Mouse (Mus musculus): ENCODE measurements at regions not wholly inside any gene's neighbourhood (a gene's known extent, or its start where the extent isn't known, plus 50 kb on each side); places are given as distances from the start of the nearest gene placed in this dataset.

DNA sequence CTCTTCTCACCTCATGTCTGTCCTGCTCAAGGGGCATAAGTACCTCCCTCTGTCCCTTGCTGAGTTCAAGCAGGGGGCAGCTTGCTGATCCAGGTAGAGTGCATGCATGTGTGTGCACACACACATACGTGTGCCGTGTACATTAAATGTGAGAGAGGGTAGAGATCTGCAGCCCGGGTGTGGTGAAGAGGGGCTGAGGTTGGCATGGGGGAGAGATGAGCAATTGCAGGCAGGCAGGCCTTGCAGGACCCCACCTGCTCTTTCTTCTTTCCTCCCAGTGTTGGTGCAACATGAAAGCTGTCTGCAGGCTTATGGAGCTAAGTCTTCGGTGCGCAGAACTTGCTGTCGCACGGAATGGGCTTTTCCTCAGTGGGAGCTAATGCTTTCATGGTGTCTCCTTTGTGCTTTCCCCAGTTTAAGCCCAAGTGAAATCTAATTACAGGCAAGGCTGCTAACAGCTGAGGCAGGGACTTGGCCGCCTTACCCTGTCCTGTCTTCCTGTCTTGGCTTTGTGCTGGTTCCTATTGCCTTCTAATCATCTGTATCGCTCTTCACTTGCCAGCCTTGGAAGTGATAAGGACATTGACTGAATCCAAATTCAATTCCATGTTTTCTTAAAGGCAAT lies 188.5 kb upstream of the Lef1 start:
- WGBS, result 90% methylated on average over 9 of the region's 9 CpGs
- ATAC-seq (ENCODE audit: low FRiP score) (no peak), DNase-seq (ENCODE audit: low spot score) (no peak)
- Histone ChIP-seq H3K9me3 (ENCODE audit: control insufficient read depth, low read length) (no peaks in the 10 kb centered on the region), H3K27me3 (ENCODE audit: control insufficient read depth, insufficient read depth, low read length) (no peaks in the 10 kb centered on the region), H3K4me3 (ENCODE audit: low read depth, low read length) (no peak overlapping the region), H3K9ac (ENCODE audit: low read depth, low read length) (no peak overlapping the region), H3K4me1 (replicated peaks; ENCODE audit: control insufficient read depth, insufficient read depth, low read length) (no peaks in the 10 kb centered on the region), H3K36me3 (ENCODE audit: control insufficient read depth, insufficient read depth, low read length) (no peaks in the 10 kb centered on the region), H3K27ac (ENCODE audit: low read depth, low read length) (no peak overlapping the region), H3K4me2 (replicated peaks; ENCODE audit: low read depth, low read length) (no peak overlapping the region)

DNA sequence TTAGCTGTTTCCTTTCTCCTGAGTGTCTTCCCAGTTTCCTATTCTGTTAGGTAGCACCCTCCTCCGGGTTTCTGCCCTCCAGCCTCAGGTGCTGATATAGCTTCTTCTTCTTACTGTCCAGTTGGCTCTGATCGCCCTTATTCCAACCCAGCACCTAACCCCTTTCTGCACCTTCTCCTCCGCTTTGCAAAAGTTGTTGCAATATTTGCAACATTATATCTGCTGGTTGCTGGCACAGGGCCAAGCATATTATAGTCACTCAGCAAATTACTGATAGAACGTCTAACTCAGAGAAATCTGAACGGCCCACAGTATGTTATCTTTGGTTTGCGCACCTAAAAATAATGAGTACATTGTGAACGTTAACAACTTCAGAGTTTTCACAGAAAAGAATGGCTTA lies 183.6 kb upstream of the Rpl34 start:
- no peak overlapping the region for H3K9ac ChIP-seq (ENCODE audit: low read depth, low read length)
- H3K27me3 ChIP-seq (ENCODE audit: control insufficient read depth, insufficient read depth, low read length), result no peaks in the 10 kb centered on the region
- H3K9me3 ChIP-seq (ENCODE audit: control insufficient read depth, low read length), result no peaks in the 10 kb centered on the region
- H3K27ac ChIP-seq (ENCODE audit: low read depth, low read length), result no peak overlapping the region
- DNase-seq (ENCODE audit: low spot score), result no peak
- no peak overlapping the region for H3K4me3 ChIP-seq (ENCODE audit: low read depth, low read length)
- H3K4me2 ChIP-seq (replicated peaks; ENCODE audit: low read depth, low read length), result no peak overlapping the region
- no peaks in the 10 kb centered on the region for H3K4me1 ChIP-seq (replicated peaks; ENCODE audit: control insufficient read depth, insufficient read depth, low read length)
- WGBS, result 89% methylated on average over 7 of the region's 7 CpGs
- ATAC-seq (ENCODE audit: low FRiP score), result no peak
- no peaks in the 10 kb centered on the region for H3K36me3 ChIP-seq (ENCODE audit: control insufficient read depth, insufficient read depth, low read length)

DNA sequence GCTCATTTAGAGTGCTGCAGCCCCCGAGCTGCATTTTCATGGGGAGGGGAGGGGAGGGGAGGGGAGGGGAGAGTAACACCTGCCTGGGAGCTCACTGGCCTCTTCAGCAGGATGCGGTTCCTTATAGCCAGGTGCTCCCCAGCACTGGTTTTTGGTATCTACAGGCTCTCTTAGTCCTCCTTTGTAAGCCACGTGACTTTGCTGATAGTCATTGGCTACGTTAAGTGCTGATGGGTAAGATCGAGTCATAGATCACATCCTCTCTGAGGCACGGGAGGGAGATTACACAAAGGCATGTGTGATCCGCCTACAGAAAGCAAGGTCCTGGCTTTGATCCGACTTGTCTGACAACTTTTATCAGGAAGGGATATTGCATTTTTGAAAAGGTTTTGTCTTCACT lies 174.9 kb upstream of the Rpl34 start:
- no peak overlapping the region for H3K4me2 ChIP-seq (replicated peaks; ENCODE audit: low read depth, low read length)
- H3K9me3 ChIP-seq (ENCODE audit: control insufficient read depth, low read length), result no peaks in the 10 kb centered on the region
- no peaks in the 10 kb centered on the region for H3K4me1 ChIP-seq (replicated peaks; ENCODE audit: control insufficient read depth, insufficient read depth, low read length)
- no peaks in the 10 kb centered on the region for H3K36me3 ChIP-seq (ENCODE audit: control insufficient read depth, insufficient read depth, low read length)
- no peak overlapping the region for H3K27ac ChIP-seq (ENCODE audit: low read depth, low read length)
- H3K27me3 ChIP-seq (ENCODE audit: control insufficient read depth, insufficient read depth, low read length), result no peaks in the 10 kb centered on the region
- DNase-seq (ENCODE audit: low spot score), result no peak
- H3K9ac ChIP-seq (ENCODE audit: low read depth, low read length), result no peak overlapping the region
- no peak for ATAC-seq (ENCODE audit: low FRiP score)
- WGBS, result 72% methylated on average over 8 of the region's 8 CpGs
- no peak overlapping the region for H3K4me3 ChIP-seq (ENCODE audit: low read depth, low read length)

DNA sequence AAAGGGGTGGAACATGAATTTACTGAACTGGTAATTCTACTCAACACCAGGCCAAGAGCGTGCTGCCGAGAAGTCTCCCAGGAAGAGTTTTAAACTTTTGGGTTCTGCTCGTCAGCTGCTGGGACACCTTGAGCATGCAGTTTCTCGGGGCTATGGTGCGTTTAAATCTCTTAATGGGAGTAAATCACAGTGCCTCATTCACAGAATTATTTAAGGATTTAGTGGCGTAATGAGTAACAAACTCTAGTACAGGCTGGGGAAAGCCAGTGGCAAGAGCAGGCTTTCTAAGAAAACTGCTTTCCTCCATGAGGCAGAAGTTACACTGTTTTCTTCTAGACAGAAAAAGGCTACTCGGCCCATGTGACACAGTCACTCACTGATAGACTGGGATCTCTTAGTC lies 173.1 kb upstream of the Rpl34 start:
- no peak overlapping the region for H3K4me3 ChIP-seq (ENCODE audit: low read depth, low read length)
- H3K4me1 ChIP-seq (replicated peaks; ENCODE audit: control insufficient read depth, insufficient read depth, low read length), result no peaks in the 10 kb centered on the region
- ATAC-seq (ENCODE audit: low FRiP score) (no peak), DNase-seq (ENCODE audit: low spot score) (no peak)
- H3K9me3 ChIP-seq (ENCODE audit: control insufficient read depth, low read length), result no peaks in the 10 kb centered on the region
- H3K27me3 ChIP-seq (ENCODE audit: control insufficient read depth, insufficient read depth, low read length), result no peaks in the 10 kb centered on the region
- 88% methylated on average over 7 of the region's 7 CpGs for WGBS
- H3K27ac ChIP-seq (ENCODE audit: low read depth, low read length), result no peak overlapping the region
- no peaks in the 10 kb centered on the region for H3K36me3 ChIP-seq (ENCODE audit: control insufficient read depth, insufficient read depth, low read length)
- no peak overlapping the region for H3K4me2 ChIP-seq (replicated peaks; ENCODE audit: low read depth, low read length)
- no peak overlapping the region for H3K9ac ChIP-seq (ENCODE audit: low read depth, low read length)

DNA sequence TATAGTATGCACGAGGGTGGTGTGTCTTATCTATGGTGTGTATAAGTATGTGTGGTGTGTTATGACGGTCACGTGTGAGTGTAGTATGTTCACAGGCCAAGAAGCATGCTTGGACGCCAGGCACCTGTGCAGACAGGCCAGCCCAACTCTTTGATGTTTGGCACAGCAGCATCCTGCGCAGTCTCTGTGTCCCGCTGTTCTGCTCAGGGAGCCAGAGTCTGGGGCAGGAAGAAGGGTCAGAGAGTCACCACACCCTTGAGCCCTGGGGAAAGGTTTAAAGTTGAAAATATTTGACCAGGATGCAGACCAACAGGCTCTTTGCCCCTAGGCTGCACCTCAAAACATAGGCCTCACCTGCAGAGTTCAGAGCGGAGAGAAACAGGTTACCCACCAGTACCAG lies 172.2 kb upstream of the Rpl34 start:
- 83% methylated on average over 7 of the region's 7 CpGs for WGBS
- ATAC-seq (ENCODE audit: low FRiP score) (no peak), DNase-seq (ENCODE audit: low spot score) (no peak)
- Histone ChIP-seq H3K4me2 (replicated peaks; ENCODE audit: low read depth, low read length) (no peak overlapping the region), H3K4me3 (ENCODE audit: low read depth, low read length) (no peak overlapping the region), H3K27me3 (ENCODE audit: control insufficient read depth, insufficient read depth, low read length) (no peaks in the 10 kb centered on the region), H3K9me3 (ENCODE audit: control insufficient read depth, low read length) (no peaks in the 10 kb centered on the region), H3K4me1 (replicated peaks; ENCODE audit: control insufficient read depth, insufficient read depth, low read length) (no peaks in the 10 kb centered on the region), H3K27ac (ENCODE audit: low read depth, low read length) (no peak overlapping the region), H3K9ac (ENCODE audit: low read depth, low read length) (no peak overlapping the region), H3K36me3 (ENCODE audit: control insufficient read depth, insufficient read depth, low read length) (no peaks in the 10 kb centered on the region)

DNA sequence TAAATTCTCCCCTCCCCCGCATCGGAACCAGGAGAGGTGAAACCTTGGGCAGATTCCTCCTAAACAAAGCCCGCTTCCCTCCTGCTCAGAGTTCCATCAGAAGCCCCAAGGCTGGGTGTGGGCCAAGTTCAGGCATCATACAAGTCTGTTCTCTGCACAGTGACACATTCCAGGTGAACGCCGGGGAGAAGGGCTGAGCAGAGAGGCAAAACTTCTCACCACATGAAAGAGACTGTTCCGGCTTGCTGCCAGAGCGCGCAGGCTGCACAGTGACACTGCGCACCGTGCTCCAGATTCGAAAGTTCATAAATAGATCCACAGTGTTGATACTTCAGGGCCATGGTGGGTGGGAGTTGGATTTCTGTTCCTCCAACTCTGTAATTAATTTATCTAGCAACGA lies 171.1 kb upstream of the Rpl34 start:
- H3K27me3 ChIP-seq (ENCODE audit: control insufficient read depth, insufficient read depth, low read length), result no peaks in the 10 kb centered on the region
- H3K9me3 ChIP-seq (ENCODE audit: control insufficient read depth, low read length), result no peaks in the 10 kb centered on the region
- no peak overlapping the region for H3K27ac ChIP-seq (ENCODE audit: low read depth, low read length)
- H3K9ac ChIP-seq (ENCODE audit: low read depth, low read length), result no peak overlapping the region
- H3K36me3 ChIP-seq (ENCODE audit: control insufficient read depth, insufficient read depth, low read length), result no peaks in the 10 kb centered on the region
- no peaks in the 10 kb centered on the region for H3K4me1 ChIP-seq (replicated peaks; ENCODE audit: control insufficient read depth, insufficient read depth, low read length)
- no peak for DNase-seq (ENCODE audit: low spot score)
- ATAC-seq (ENCODE audit: low FRiP score), result no peak
- no peak overlapping the region for H3K4me2 ChIP-seq (replicated peaks; ENCODE audit: low read depth, low read length)
- no peak overlapping the region for H3K4me3 ChIP-seq (ENCODE audit: low read depth, low read length)
- WGBS, result 93% methylated on average over 12 of the region's 12 CpGs

DNA sequence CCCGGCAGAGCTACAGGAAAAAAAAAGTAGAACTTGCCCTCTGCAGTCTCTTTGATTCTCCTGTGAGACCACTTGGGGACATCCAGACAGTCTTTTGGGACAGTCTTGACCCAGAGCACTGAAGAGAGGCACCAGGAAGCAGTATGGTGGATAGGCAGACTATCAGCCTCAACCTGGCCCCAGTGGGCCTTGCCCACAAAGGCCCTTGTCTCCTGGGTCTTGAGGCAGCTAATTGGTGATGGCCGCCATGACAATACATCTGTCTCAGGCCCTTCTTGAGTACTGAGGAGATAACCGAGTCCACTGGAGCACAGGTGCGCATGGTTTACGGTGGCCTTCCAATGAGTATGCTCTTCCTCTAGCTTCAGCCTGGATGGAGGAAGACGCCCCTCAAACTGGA lies 170.6 kb upstream of the Rpl34 start:
- no peak overlapping the region for H3K27ac ChIP-seq (ENCODE audit: low read depth, low read length)
- H3K9me3 ChIP-seq (ENCODE audit: control insufficient read depth, low read length), result no peaks in the 10 kb centered on the region
- H3K4me2 ChIP-seq (replicated peaks; ENCODE audit: low read depth, low read length), result no peak overlapping the region
- 95% methylated on average over 6 of the region's 6 CpGs for WGBS
- no peaks in the 10 kb centered on the region for H3K27me3 ChIP-seq (ENCODE audit: control insufficient read depth, insufficient read depth, low read length)
- no peak overlapping the region for H3K4me3 ChIP-seq (ENCODE audit: low read depth, low read length)
- no peak for ATAC-seq (ENCODE audit: low FRiP score)
- DNase-seq (ENCODE audit: low spot score), result no peak
- H3K9ac ChIP-seq (ENCODE audit: low read depth, low read length), result no peak overlapping the region
- H3K36me3 ChIP-seq (ENCODE audit: control insufficient read depth, insufficient read depth, low read length), result no peaks in the 10 kb centered on the region
- H3K4me1 ChIP-seq (replicated peaks; ENCODE audit: control insufficient read depth, insufficient read depth, low read length), result no peaks in the 10 kb centered on the region

DNA sequence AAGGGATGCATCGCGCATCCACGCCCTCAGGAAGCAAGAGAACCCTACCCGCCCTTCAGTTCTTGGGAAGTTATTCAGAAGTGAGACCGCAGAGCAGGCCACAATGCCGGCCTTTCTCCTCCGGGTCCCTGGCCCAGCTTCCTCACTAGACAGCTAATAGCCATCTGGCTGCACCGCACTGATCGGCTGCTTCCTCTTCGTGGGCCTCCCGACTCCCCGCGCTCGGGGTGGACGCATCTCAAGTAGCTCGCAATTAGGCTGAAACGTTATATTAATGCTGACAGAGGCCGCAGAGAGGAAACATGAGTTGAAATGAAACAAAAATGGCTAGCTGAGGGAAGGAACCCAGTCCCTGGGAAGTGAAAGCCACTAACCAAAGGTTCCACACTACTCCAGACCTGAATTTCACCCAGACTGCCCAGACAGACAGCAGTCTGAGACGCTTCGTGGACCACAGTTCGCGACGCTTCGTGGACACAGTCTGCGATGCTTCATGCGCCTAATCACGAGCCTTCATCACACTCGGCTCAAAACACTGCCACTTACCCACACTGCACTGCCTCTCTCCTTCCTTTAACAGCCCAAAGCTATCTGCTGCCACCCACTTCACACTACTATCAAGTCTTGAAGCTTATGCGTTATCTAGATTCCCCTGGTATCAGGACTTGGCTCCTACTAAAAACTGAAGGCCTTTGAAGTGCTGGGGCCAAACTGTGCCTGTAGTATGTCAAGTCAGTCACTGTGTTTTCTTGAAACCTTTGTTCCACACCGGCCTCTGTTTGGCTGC lies 170.0 kb upstream of the Rpl34 start:
- Histone ChIP-seq H3K36me3 (ENCODE audit: control insufficient read depth, insufficient read depth, low read length) (no peaks in the 10 kb centered on the region), H3K4me2 (replicated peaks; ENCODE audit: low read depth, low read length) (no peak overlapping the region), H3K9me3 (ENCODE audit: control insufficient read depth, low read length) (no peaks in the 10 kb centered on the region), H3K27me3 (ENCODE audit: control insufficient read depth, insufficient read depth, low read length) (no peaks in the 10 kb centered on the region), H3K4me3 (ENCODE audit: low read depth, low read length) (no peak overlapping the region), H3K9ac (ENCODE audit: low read depth, low read length) (no peak overlapping the region), H3K4me1 (replicated peaks; ENCODE audit: control insufficient read depth, insufficient read depth, low read length) (no peaks in the 10 kb centered on the region), H3K27ac (ENCODE audit: low read depth, low read length) (no peak overlapping the region)
- WGBS, result 79% methylated on average over 30 of the region's 30 CpGs
- DNase-seq (ENCODE audit: low spot score) (peak; percentile 25), ATAC-seq (ENCODE audit: low FRiP score) (no peak)

DNA sequence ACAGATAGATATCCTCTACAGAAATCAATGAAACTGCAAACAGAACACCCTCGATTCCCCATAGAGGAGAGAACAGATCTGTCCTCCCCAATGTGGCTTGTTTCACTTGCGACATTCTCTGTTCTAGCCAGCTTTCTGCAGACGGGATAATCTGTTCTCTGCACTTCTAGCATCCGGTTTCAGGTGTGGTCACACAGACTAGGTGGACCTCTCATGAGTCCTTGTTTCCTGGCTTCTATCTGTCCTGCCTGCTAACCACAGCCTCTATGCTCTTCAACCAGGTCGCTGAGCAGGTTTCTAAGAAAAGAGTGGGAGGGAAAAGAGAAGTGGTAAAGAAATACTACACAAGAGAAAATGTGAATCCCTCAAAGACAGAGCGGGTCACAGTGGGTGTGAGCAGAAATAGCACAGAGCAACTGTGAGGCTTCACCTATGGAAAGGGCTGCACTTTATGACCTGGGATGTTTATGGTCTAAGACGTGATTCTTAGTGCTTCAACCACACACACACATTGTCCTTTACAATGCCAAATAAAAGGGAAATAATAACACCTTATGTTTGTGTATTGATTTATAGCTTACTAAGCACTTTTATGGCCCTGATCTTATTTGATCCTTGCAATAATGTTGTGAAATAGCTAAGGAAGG lies 164.1 kb upstream of the Rpl34 start:
- DNase-seq (ENCODE audit: low spot score) (no peak), ATAC-seq (ENCODE audit: low FRiP score) (no peak)
- Histone ChIP-seq H3K4me3 (ENCODE audit: low read depth, low read length) (no peak overlapping the region), H3K27me3 (ENCODE audit: control insufficient read depth, insufficient read depth, low read length) (no peaks in the 10 kb centered on the region), H3K9ac (ENCODE audit: low read depth, low read length) (no peak overlapping the region), H3K36me3 (ENCODE audit: control insufficient read depth, insufficient read depth, low read length) (no peaks in the 10 kb centered on the region), H3K4me2 (replicated peaks; ENCODE audit: low read depth, low read length) (no peak overlapping the region), H3K9me3 (ENCODE audit: control insufficient read depth, low read length) (no peaks in the 10 kb centered on the region), H3K4me1 (replicated peaks; ENCODE audit: control insufficient read depth, insufficient read depth, low read length) (no peaks in the 10 kb centered on the region), H3K27ac (ENCODE audit: low read depth, low read length) (no peak overlapping the region)
- WGBS, result 84% methylated on average over 7 of the region's 7 CpGs
